Mouse (Mus musculus): ENCODE results near the gene Kcnj10. TPM values are rescaled to one million over a fixed set of nuclear protein-coding genes. Genes with fewer than 3 reads are reported as not detected.

Gene Kcnj10
- total RNA-seq, 1 experiment from 2014 or later = not detected

DNA sequence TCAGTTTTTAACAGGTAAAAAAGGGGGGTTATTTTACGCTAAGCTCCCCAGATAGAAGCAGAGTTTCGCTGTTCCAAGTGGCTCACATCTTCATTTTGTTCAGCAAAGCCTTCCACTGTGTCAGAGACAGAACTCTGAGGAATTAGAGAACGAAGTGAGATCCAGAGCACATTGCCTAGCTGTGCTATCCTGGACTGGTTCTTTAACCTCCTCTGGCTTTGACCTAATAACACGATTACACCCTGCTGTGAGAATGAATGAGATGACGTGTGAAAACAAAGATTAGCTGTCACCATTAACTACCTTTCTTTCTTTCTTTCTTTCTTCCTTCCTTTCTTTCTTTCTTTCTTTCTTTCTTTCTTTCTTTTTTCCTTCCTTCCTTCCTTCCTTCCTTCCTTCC is 68.4 kb downstream of the Kcnj10 start:
- no peak for ATAC-seq (replicated peaks; ENCODE audit: insufficient number of reproducible peaks, low FRiP score, low TSS enrichment, poor library complexity, severe bottlenecking)

DNA sequence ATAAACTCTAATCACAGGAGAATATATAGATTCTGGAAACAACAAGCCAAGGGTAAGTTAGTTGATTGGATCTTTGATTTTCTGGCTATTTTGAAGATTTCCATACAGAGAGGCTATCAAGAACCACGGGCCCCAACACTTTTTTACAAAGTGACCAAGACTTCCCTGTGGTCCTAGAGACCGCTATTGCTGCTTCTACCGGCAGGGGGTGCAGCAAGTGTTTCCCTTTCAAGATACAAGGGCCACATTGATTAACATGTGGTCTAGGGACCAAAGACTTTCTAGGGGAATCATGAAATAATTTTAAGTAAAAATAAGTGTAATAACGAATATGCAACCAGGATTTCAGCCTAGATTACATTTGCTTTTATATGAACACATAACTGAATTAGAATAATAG is 69.8 kb downstream of the Kcnj10 start:
- ATAC-seq (replicated peaks; ENCODE audit: insufficient number of reproducible peaks, low FRiP score, low TSS enrichment, poor library complexity, severe bottlenecking) = 0 out of 2 replicates have a peak, but pooled peaks have one; percentile 42

DNA sequence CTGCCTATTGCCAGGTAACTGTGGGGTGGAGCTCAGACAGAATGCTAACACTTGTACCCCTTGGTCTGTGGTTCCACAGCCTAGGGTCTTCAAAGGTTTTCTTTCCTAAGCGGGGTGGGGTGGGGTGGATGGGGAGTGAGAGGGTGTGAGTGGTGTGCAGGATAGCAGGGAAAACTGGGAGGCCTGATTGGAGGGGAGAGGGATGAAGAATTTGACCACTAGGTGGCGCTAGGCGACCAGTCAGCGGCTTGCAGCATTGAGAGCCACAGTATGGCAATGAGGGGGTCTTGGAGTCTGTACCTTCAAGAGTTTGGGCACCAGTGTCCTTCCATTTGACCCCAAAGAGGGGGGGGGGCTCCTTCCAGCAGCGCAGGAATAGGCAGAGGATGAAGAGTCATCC is 71.2 kb downstream of the Kcnj10 start:
- ATAC-seq (replicated peaks; ENCODE audit: insufficient number of reproducible peaks, low FRiP score, low TSS enrichment, poor library complexity, severe bottlenecking) = no peak; the same call in 1 of the 2 replicates

DNA sequence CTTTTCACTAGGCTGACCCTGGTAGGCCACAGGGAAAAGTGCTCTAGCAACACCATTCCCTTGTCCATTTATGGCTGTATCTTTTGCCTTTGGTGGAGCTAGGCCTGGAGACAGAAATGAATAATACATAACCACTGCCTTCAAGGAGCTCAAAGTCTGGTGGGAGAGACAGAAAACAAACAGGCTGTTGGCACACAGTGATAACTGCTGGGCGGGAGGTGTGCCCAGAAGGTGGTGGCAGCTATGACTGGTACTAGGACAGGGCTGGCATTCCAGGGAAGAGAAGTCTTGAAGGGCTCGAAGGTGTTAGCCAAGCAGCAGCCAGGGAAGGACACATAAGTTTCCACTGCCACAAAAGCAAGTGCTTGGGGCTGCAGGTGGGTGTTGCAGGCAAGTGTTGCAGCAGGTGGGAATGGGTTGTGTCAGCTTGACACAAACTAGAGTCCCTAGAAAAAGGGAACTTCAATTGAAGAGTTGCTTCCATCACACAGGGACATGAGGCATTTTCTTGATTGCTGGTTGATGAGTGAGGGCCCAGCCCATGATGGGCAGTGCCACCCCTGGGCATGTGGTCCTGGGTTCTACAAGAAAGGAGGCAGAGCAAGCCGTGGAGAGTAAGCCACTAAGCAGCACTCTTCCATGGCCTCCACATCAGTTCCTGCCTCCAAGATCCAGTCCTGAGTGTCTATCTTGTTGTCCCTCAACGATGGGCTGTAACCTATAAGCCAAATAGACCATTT is 72.7 kb downstream of the Kcnj10 start:
- no peak for ATAC-seq (replicated peaks; ENCODE audit: insufficient number of reproducible peaks, low FRiP score, low TSS enrichment, poor library complexity, severe bottlenecking)

DNA sequence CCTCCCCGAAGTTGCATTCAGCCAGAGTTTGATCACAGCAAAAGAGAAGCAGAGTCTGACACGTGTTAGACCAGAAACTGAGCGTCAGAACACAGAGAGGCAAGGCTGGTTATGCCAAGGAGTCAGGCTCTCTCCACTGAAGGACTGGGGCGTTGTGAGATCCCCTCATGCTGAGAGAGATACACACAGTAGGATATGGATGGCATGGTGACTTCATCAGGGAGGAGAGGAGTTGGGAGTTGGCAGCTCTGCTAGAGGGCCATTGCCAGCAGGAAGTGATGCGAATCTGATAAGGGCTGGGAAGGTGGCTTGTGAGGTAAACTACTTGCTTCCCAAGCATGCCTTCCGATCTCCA is 73.2 kb downstream of the Kcnj10 start:
- ATAC-seq (replicated peaks; ENCODE audit: insufficient number of reproducible peaks, low FRiP score, low TSS enrichment, poor library complexity, severe bottlenecking) = no peak

DNA sequence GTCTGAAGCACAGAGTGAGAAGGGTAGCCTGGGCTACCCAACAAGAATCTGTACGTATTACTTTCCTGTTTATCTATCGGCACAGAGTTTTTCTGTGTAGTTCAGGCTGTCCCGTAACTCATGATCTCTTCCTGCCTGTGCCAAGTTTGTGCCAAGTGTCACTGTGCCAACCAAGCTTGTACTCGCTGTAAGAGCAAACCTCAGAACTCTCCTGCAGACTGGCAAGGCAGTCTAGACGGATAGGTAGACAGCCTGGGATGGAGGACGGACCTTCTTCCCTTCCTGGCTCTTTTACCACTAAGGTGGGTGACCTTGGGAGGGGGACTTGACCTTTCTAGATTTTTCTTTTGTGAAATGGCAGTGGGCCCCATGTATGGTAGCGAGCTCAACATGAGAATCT is 74.1 kb downstream of the Kcnj10 start:
- ATAC-seq (replicated peaks; ENCODE audit: insufficient number of reproducible peaks, low FRiP score, low TSS enrichment, poor library complexity, severe bottlenecking) = no peak

DNA sequence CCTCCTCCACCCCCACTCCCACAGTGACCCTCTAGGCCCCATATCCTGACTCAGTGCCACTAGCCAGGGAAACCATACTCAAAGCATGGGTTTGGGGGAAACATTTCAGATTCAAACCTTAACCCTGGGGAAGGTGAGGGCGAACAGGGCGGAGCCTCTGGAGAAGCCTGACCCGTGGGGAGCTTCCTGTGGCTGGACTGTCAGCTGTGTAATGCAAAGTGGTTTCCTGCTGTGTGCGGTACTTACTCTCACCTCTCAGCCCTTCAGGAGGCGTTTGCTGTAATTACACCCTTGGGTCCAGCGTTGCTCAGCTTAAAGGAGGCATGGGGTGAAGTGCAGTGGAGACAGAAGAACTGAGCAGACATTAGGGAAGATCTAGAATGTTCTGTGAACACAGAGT is 77.2 kb downstream of the Kcnj10 start:
- ATAC-seq (replicated peaks; ENCODE audit: insufficient number of reproducible peaks, low FRiP score, low TSS enrichment, poor library complexity, severe bottlenecking) = no peak

DNA sequence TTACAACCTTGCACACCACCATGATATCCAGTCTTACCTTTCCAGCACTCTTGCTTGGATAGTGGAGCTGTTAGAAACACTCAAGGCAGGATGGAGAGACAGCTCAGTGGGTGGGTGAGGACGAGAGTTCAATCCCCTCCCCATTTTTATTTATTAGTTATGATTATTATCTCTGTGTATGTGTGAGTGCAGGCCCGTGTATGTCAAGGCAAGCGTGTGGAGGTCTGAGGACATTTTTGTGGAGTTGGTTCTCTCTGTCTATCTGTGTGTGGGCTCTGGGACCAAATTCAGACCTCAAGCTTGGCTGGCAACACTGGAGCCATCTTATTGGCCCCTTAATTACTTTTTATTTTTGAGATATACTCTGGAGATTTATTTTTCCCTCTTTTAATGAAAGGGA is 77.6 kb downstream of the Kcnj10 start:
- ATAC-seq (replicated peaks; ENCODE audit: insufficient number of reproducible peaks, low FRiP score, low TSS enrichment, poor library complexity, severe bottlenecking) = no peak

DNA sequence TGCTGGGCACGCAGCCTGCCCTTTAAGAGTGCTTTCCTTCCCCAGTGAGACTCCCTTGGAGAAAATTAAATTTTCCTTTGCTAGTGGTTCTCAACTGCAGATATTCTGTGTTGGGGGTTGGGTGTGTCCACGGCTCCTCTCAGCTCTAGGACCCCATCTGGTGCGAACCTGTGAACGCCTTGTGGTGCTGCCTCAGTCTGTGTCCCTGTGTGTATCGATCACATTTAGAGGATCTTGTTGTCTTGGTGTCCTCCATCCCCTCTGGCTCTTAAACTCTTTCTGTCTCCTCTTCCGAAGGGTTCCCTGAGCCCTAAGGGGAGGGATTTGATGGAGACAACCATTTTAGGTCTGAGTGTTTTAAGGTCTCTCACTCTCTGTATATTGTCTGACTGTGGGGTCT is 79.2 kb downstream of the Kcnj10 start:
- ATAC-seq (replicated peaks; ENCODE audit: insufficient number of reproducible peaks, low FRiP score, low TSS enrichment, poor library complexity, severe bottlenecking) = no peak

DNA sequence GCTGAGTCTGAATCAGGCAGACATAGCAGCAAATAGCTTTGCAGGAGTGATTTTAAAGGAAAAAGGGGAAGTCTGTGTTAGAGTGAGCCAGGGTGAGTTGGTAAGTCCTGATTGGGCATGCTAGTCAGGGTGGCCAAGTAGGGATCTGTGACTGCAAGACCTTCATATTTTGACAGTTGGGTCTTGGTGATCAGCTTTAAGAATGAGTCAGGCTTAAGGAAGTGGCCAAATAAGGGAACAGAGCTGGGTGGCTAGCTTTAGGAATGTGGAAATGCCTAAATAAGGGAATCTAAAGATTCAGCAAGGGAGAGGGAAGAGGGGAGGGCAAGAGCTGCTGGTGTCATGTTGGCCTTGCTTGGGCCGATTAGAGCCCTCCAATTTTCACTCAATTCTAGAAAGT is 82.4 kb downstream of the Kcnj10 start:
- ATAC-seq (replicated peaks; ENCODE audit: insufficient number of reproducible peaks, low FRiP score, low TSS enrichment, poor library complexity, severe bottlenecking) = 0 out of 2 replicates have a peak, but pooled peaks have one; percentile 50

Other genes with a start within 250 kb of the Kcnj10 start
- gene Pex19, start 214.5 kb upstream of the Kcnj10 start, total RNA-seq (2017) = 42.1 to 57.3 TPM (median 52.1 TPM) in 3 replicates
- 77.0 to 164 TPM (median 136 TPM) in 3 replicates for gene Dcaf8, start 193.1 kb upstream of the Kcnj10 start, total RNA-seq (2017)
- gene Pea15a, start 134.4 kb upstream of the Kcnj10 start, total RNA-seq (2017) = 23.3 to 71.6 TPM (median 23.9 TPM) in 3 replicates
- not detected in 3 replicates for gene Casq1, start 121.3 kb upstream of the Kcnj10 start, total RNA-seq (2017)
- gene Atp1a4, start 82.8 kb upstream of the Kcnj10 start, total RNA-seq (2017) = 0.43 TPM in 1 of 3 replicates, not detected in the others
- 13.0 to 18.8 TPM (median 16.7 TPM) in 3 replicates for gene Igsf8, start 79.6 kb upstream of the Kcnj10 start, total RNA-seq (2017)
- gene Atp1a2, start 43.1 kb upstream of the Kcnj10 start, total RNA-seq (2017) = not detected in 3 replicates
- 0.29 TPM in 1 of 3 replicates, not detected in the others for gene Kcnj9, start 11.9 kb upstream of the Kcnj10 start, total RNA-seq (2017)
- 17.5 to 26.9 TPM (median 23.7 TPM) in 3 replicates for gene Pigm, start 35.3 kb downstream of the Kcnj10 start, total RNA-seq (2017)
- 17.0 to 25.6 TPM (median 21.4 TPM) in 3 replicates for gene Slamf9, start 134.1 kb downstream of the Kcnj10 start, total RNA-seq (2017)
- 1.1 to 6.0 TPM (median 1.2 TPM) in 3 replicates for gene Igsf9, start 140.6 kb downstream of the Kcnj10 start, total RNA-seq (2017)
- gene Tagln2, start 158.8 kb downstream of the Kcnj10 start, total RNA-seq (2017) = 185 to 298 TPM (median 202 TPM) in 3 replicates
- gene Cfap45, start 179.6 kb downstream of the Kcnj10 start, total RNA-seq (2017) = 7.5 TPM in 1 of 3 replicates, not detected in the others
- gene Vsig8, start 214.7 kb downstream of the Kcnj10 start, total RNA-seq (2017) = not detected in 3 replicates
- 7.9 to 15.4 TPM (median 10.1 TPM) in 3 replicates for gene Slamf8, start 249.4 kb downstream of the Kcnj10 start, total RNA-seq (2017)